Mouse (Mus musculus): ENCODE results near the gene Cdh15. TPM values are rescaled to one million over a fixed set of nuclear protein-coding genes. Genes with fewer than 3 reads are reported as not detected.

The Cdh15 gene
- not detected for polyA plus RNA-seq (2014; fragmentation: Illumina TruSeq; extraction: RNeasy Lipid Tissue Mini Kit (QIAGEN cat#74804); ENCODE audit: insufficient read depth, low read depth, low replicate concordance)

DNA sequence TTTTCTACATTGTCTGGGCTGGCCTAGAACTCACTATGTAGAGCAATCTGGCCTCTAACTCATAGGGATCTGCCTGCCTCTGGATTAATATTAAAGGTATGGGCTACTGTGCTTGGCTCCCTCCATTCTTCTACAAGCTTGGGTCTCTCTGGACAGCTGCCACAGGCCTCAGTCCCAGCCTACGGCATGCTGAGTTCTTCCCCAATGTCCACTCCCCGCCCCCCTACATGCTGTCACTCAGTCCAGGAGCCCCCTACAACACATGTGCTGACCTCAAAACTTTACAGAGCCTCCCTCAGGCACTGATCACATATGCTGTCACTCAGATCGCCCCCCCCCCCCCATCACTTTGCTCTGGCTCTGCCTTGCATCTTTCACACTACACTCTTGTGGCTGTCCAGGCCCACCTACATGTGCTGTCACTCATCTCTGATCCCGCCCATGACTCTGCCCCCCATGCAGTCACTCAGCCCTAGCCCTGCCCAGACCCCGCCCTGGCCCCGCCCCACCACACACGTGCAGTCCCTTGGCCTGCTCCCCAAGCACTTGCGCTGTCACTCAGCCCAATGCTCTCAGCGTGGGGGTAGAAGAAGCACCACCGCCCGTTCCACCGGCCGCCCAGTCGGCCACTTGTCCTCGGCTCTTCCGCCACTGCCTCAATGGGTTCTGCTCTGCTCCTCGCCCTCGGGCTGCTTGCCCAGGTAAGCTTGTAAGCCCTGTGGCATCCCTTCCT is at the start of gene Cdh15:
Cdh15 (plus strand) TSS at position 138 of the 733 bp plus-strand sequence.

Other genes with a start within 250 kb of the Cdh15 start
- gene Galns, start 236.5 kb upstream of the Cdh15 start, polyA plus RNA-seq (2014; fragmentation: Illumina TruSeq; extraction: RNeasy Lipid Tissue Mini Kit (QIAGEN cat#74804); ENCODE audit: insufficient read depth, low read depth, low replicate concordance): 6.9 TPM
- gene Trappc2l, start 236.3 kb upstream of the Cdh15 start, polyA plus RNA-seq (2014; fragmentation: Illumina TruSeq; extraction: RNeasy Lipid Tissue Mini Kit (QIAGEN cat#74804); ENCODE audit: insufficient read depth, low read depth, low replicate concordance): 63.9 TPM
- gene Pabpn1l, start 225.2 kb upstream of the Cdh15 start, polyA plus RNA-seq (2014; fragmentation: Illumina TruSeq; extraction: RNeasy Lipid Tissue Mini Kit (QIAGEN cat#74804); ENCODE audit: insufficient read depth, low read depth, low replicate concordance): 0.21 TPM
- 11.2 TPM for gene Cbfa2t3, start 148.9 kb upstream of the Cdh15 start, polyA plus RNA-seq (2014; fragmentation: Illumina TruSeq; extraction: RNeasy Lipid Tissue Mini Kit (QIAGEN cat#74804); ENCODE audit: insufficient read depth, low read depth, low replicate concordance)
- gene Acsf3, start 72.5 kb upstream of the Cdh15 start, polyA plus RNA-seq (2014; fragmentation: Illumina TruSeq; extraction: RNeasy Lipid Tissue Mini Kit (QIAGEN cat#74804); ENCODE audit: insufficient read depth, low read depth, low replicate concordance): 9.4 TPM
- 25.1 TPM for gene Ankrd11, start 194.3 kb downstream of the Cdh15 start, polyA plus RNA-seq (2014; fragmentation: Illumina TruSeq; extraction: RNeasy Lipid Tissue Mini Kit (QIAGEN cat#74804); ENCODE audit: insufficient read depth, low read depth, low replicate concordance)
- gene Spg7, start 215.0 kb downstream of the Cdh15 start, polyA plus RNA-seq (2014; fragmentation: Illumina TruSeq; extraction: RNeasy Lipid Tissue Mini Kit (QIAGEN cat#74804); ENCODE audit: insufficient read depth, low read depth, low replicate concordance): 33.1 TPM

All from lung, adult 10 weeks (tissue).